Mouse (Mus musculus) liver, embryonic 12.5 days (tissue): Measurements from ENCODE around the gene Cers2. TPM values are rescaled to one million over a fixed set of nuclear protein-coding genes. Genes with fewer than 3 reads are reported as not detected.

ENCODE experiments used
- ATAC-seq: fragments of 200-750 bp; cut with Nextera tagmentation; 2 replicates; pipeline ENCODE4 v1.8.0; 2017; ENCODE audit warnings: moderate number of reproducible peaks, mild to moderate bottlenecking, moderate library complexity
- H3K27ac ChIP-seq: fragments of 300-500 bp; sonication (generic); 2 replicates; pipeline ENCODE4 v1.5.1; 2016; ENCODE audit warnings: mild to moderate bottlenecking
- H3K27me3 ChIP-seq: fragments of 300-500 bp; sonication (generic); replicated peaks from 2 replicates; pipeline ENCODE4 v1.6.1; 2016; ENCODE audit warnings: mild to moderate bottlenecking, moderate library complexity
- H3K36me3 ChIP-seq: fragments of 300-500 bp; sonication (generic); 2 replicates; pipeline ENCODE4 v1.6.1; 2016; ENCODE audit warnings: mild to moderate bottlenecking, moderate library complexity
- H3K4me1 ChIP-seq: fragments of 300-500 bp; sonication (generic); 2 replicates; pipeline ENCODE4 v1.6.1; 2016
- H3K4me2 ChIP-seq: fragments of 300-500 bp; sonication (generic); 2 replicates; pipeline ENCODE4 v1.6.1; 2016; ENCODE audit warnings: mild to moderate bottlenecking, moderate library complexity
- H3K4me3 ChIP-seq: fragments of 300-500 bp; sonication (generic); 2 replicates; pipeline ENCODE4 v1.5.1; 2016; ENCODE audit warnings: mild to moderate bottlenecking, moderate library complexity
- H3K9ac ChIP-seq: fragments of 300-500 bp; sonication (generic); 2 replicates; pipeline ENCODE4 v1.6.1; 2016; ENCODE audit warnings: mild to moderate bottlenecking, moderate library complexity
- H3K9me3 ChIP-seq: fragments of 300-500 bp; sonication (generic); replicated peaks from 2 replicates; pipeline ENCODE4 v1.6.1; 2016; ENCODE audit warnings: mild to moderate bottlenecking, moderate library complexity
- WGBS: fragments of 180-500 bp; shearing (Covaris S2); methylation state at CpG from one replicate; pipeline ENCODE4 v1.1.7; 2016; ENCODE audit not compliant: insufficient replicate concordance; 5-methylcytosine and 5-hydroxymethylcytosine counted together
- polyA plus RNA-seq: library from polyadenylated mRNA; unstranded; fragments of >200 nt; fragmentation: Nextera tagmentation; extraction: Ambion mirVana; gene quantifications from 2 replicates; pipeline ENCODE4 v1.2.1, GENCODE M21; 2016

Cers2 gene
- polyA plus RNA-seq, 1 experiment from 2014 or later: 135 TPM

DNA sequence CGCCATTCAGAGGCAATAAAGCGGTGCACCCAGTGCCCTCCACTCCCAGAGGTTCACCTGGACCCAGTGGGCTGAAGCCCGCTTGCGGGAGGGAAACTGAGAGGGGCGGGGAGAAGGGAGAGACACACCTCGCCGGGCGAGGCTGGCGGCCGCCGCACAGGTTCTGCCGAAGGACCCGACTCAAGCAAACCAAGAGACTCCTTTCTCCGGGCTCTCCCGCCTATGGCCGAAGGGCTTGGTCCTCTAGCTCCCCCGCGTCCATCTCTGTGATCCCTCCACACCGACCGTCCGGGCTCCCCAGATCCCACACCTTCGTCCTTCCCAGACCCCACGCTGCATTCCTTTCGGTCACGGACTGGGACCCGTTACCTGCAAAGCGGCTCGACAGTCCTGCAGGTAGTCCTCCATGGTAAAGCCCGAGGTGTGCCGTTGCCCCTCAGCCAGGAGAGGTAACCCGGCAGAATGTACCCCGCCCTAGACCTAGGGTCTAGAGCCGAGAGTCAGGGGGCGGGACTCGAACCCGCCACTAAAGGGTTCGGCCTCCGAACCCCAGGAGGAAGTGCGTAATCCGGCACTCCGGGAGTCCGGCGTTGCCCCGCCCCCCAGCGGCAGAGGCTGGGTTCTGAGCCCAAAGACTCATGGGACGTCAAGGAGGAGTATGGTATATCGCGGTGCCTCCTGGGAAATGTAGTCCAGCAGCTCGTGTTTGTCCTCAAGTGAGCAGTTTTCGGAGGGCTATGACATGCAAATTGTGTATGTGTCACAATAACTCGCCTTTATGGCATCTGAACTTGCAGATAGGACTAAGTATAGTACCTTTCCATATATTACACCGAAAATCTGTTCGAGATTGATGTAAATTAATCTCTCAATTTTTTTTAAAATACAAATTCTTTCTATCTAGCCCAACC is 33.1 kb upstream of the Cers2 start, which contains the start of the genes Mindy1 and Prune1:
Mindy1 (plus strand) TSS at position 130 of the 911 bp plus-strand sequence.
Prune1 (minus strand) TSS at position 861 of the 911 bp plus-strand sequence.
- Histone ChIP-seq H3K4me1 (peaks cover 75% of the 10 kb centered on the region), H3K9ac (peak within 1 kb of the TSS; percentile 91), H3K36me3 (peaks cover 5% of the 10 kb centered on the region; the same call in 1 of the 2 replicates), H3K4me2 (peak within 1 kb of the TSS; percentile 87), H3K4me3 (peak within 1 kb of the TSS; percentile 81), H3K9me3 (no peaks in the 10 kb centered on the region), H3K27ac (peak within 1 kb of the TSS; percentile 98), H3K27me3 (no peaks in the 10 kb centered on the region)
- under 1% methylated on average over 53 of the region's 53 CpGs for WGBS
- ATAC-seq: peak; percentile 85

DNA sequence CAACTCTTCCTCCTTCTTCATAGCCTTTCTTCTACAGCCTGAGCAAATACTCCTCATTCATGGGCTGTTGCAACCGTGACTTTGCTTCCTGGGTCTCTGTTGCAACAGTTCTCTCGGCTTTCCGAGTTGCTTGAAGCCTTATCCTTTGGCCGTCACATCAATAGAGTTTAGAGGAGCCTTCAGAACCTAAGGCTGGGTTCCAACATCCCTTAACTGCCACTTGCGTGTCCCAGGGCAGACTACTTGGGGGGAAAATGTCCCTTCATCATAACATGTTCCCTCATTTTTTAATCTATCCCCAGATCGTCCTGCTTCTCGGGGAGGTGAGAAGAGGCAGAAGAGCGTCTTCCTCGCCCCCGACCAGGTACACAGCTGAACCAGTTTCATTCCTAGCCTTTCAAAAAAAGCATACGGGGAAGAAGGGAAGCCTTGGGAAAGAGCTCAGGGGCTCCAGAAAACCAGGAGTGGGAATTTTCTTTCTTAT is 32.2 kb upstream of the Cers2 start:
- under 1% methylated on average over 11 of the region's 11 CpGs for WGBS
- peak overlapping the region; percentile 81 for H3K4me3 ChIP-seq
- H3K27ac ChIP-seq: peak overlapping the region; percentile 98
- peak overlapping the region; percentile 87 for H3K4me2 ChIP-seq
- peaks cover 7% of the 10 kb centered on the region for H3K36me3 ChIP-seq
- ATAC-seq: 0 out of 2 replicates have a peak, but pooled peaks have one; percentile 10
- peak overlapping the region; percentile 91 for H3K9ac ChIP-seq
- peaks cover 68% of the 10 kb centered on the region for H3K4me1 ChIP-seq
- no peaks in the 10 kb centered on the region for H3K9me3 ChIP-seq
- H3K27me3 ChIP-seq: no peaks in the 10 kb centered on the region

DNA sequence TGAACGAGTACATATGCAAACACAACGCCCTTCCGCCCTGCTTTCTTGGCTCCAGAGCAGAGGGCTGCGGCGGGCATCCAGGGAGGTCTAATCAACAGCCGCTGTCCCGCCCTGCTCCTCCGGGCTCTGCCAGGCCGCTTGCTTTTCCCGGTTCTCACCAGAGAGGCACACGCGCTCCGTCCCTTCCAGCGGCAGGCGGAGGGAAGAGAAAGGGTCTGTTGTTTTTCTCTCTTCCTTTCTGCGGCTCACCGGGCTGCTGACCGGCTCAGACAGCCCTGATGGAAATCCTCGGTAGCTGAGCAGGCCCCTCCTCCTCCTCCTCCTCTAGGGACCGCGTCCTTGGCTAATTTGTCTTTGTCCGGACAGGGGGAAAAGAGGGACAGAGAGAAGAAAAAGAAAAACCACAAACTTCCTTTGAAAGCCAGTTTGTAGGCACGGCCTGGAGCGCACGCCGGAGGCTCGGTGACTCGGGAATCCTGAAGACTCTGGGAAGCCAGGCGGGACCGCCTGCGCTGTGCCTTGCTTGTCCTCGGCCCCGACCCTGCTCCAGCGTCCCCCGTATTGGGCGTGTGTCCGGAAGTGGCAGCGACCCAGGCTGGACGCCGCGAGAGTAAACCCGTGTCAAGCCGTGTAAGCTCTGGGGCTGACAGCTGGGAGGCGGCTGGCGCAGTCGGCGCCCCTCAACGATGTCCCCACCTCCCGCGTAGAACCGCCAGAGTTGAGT is 31.6 kb upstream of the Cers2 start:
- Histone ChIP-seq H3K36me3 (peaks cover 13% of the 10 kb centered on the region), H3K9me3 (no peaks in the 10 kb centered on the region), H3K4me2 (peak overlapping the region; percentile 87), H3K4me3 (peak overlapping the region; percentile 81), H3K4me1 (peaks cover 62% of the 10 kb centered on the region), H3K27ac (peak overlapping the region; percentile 98), H3K9ac (peak overlapping the region; percentile 91), H3K27me3 (no peaks in the 10 kb centered on the region)
- 0% methylated on average over 51 of the region's 51 CpGs for WGBS
- ATAC-seq: peak; percentile 73

DNA sequence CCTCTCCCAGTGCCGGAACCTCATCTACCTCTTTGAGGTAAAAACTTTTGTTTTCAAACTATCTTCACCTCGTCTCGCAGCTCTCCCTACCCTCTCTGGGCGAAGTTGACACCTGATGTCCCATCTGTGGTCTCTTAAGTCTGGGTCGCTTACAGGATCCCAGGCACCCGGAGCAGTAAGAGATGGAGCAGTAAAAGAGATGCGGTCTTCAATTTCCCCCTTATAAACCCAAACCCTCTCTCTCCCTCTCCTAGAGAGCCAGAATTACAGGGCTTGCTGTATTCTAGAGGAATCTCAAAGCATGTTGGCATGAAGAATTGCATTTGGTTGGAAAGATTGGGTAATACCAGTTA is 31.0 kb upstream of the Cers2 start:
- 3% methylated on average over 7 of the region's 7 CpGs for WGBS
- H3K9me3 ChIP-seq: no peaks in the 10 kb centered on the region
- H3K4me2 ChIP-seq: peak overlapping the region; percentile 87
- peak overlapping the region; percentile 91 for H3K9ac ChIP-seq
- peaks cover 56% of the 10 kb centered on the region for H3K4me1 ChIP-seq
- peak overlapping the region; percentile 98 for H3K27ac ChIP-seq
- peaks cover 18% of the 10 kb centered on the region for H3K36me3 ChIP-seq
- peak overlapping the region; percentile 81 for H3K4me3 ChIP-seq
- H3K27me3 ChIP-seq: no peaks in the 10 kb centered on the region
- ATAC-seq: no peak

DNA sequence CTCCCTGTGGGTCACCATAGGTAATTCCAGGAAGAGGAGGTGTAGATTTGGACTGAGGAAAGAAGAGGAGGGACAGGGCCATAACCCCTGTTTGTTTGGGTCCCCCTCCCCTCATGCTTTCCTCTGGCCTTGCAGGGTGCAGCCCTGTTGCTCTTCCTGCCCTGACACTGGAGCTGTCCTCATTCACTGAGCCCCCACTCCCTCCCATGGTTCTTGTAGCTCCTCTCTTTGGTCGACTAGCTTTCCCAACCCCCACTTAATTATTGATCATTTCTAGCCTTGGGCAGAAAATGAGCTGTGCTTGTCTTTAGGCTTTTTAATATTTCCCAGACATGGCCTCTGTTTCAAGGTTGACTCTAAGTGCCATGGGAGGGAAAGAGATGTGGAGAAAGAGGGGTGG is 30.5 kb upstream of the Cers2 start:
- Histone ChIP-seq H3K9me3 (no peaks in the 10 kb centered on the region), H3K4me3 (peak overlapping the region; percentile 81), H3K4me1 (peaks cover 52% of the 10 kb centered on the region), H3K9ac (peak overlapping the region; percentile 91), H3K4me2 (peak overlapping the region; percentile 87), H3K27ac (peak overlapping the region; percentile 98), H3K27me3 (no peaks in the 10 kb centered on the region), H3K36me3 (peaks cover 21% of the 10 kb centered on the region)
- WGBS: 29% methylated on average over 1 of the region's 1 CpGs
- no peak for ATAC-seq

DNA sequence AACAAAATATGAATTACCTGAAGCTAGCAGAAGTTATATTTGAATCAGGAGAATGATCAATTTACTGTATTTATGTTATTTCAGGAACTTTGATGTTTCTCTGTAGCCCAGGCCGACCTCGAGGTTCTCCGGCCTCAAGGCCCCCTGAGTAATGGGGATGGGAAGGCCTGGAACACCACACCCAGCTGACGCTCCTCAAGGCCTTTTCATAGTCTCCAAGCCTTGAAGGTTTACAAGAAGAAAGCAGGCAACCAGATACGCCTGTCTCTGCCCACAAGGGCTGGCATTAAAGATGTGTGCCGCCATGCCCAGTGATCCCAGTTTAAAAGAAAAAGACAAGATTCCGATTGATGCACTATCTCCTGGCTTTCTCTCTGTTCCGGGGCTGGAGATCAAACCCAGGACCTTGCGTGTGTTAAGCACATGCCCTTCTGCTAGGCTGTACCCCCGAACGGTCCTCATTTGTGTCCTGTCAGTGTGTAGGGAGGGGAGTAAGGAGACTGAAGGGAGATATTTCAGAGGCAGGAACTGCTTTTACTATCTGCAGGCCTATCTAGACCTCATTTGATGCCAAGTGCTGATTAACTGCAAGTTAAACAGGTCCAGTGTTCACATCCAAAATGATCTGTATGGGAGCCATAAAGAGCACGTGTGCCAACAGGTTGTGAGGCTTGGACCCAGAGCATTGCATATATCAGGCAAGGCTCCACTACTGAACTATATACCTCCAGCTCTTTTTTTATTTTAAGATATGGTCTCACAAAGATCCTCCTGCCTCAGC is 29.9 kb upstream of the Cers2 start:
- Histone ChIP-seq H3K27ac (peak overlapping the region; percentile 98; the same call in 1 of the 2 replicates), H3K4me3 (peak overlapping the region; percentile 81; the same call in 1 of the 2 replicates), H3K4me1 (peaks cover 45% of the 10 kb centered on the region)

DNA sequence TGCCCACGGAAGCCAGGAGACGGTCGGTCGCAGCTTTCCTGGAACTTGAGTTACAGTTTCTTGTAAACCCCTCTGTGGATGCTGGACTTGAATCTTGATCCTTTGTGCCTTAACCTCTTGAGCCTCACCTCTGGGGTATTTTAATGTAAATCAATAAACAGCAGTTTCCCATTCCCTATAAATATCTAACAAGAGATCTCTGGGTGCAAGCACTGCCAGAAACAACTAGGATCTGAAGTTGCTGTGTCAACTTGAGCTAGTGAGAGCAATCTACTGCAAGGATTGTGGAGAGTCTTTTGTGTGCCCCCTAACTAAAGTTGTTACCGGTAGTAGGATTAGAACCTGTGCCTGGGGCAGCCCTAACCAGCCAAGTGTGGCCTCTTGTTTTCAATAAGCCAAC is 29.2 kb upstream of the Cers2 start:
- 81% methylated on average over 5 of the region's 5 CpGs for WGBS
- peaks cover 40% of the 10 kb centered on the region for H3K4me1 ChIP-seq
- H3K27ac ChIP-seq: no peak overlapping the region
- H3K9me3 ChIP-seq: no peaks in the 10 kb centered on the region
- H3K36me3 ChIP-seq: peaks cover 31% of the 10 kb centered on the region
- no peak overlapping the region for H3K9ac ChIP-seq
- ATAC-seq: no peak
- no peak overlapping the region for H3K4me3 ChIP-seq
- H3K27me3 ChIP-seq: no peaks in the 10 kb centered on the region
- H3K4me2 ChIP-seq: no peak overlapping the region

More for the DNA sequence above, 29.9 kb upstream of the Cers2 start:
- peak overlapping the region; percentile 87 for H3K4me2 ChIP-seq
- ATAC-seq: no peak
- WGBS: 82% methylated on average over 12 of the region's 12 CpGs
- no peak overlapping the region; the same call in 1 of the 2 replicates for H3K9ac ChIP-seq
- no peaks in the 10 kb centered on the region for H3K27me3 ChIP-seq
- no peaks in the 10 kb centered on the region for H3K9me3 ChIP-seq
- H3K36me3 ChIP-seq: peaks cover 25% of the 10 kb centered on the region

DNA sequence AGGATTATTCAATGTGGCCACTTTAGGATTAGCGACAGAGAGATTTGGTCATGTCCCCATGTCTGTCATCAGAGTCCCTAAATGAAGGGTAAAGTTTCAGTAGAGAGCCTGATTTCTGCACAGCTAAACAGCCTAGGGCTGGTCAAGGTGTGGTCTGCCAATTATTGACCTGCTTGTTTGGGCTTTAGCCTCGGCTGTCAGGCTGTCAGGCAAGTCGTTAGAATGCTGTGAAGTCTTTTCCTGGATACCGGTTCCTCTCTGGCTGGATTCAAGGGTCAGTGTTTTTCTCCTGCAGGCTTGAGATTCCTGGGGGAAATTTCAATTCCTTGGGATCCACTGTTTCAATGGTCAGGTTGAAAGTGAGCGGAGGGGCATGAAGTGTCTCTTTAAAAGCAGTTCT is 28.6 kb upstream of the Cers2 start:
- H3K36me3 ChIP-seq: peaks cover 35% of the 10 kb centered on the region
- no peak overlapping the region for H3K9ac ChIP-seq
- H3K27ac ChIP-seq: no peak overlapping the region
- no peak for ATAC-seq
- H3K27me3 ChIP-seq: no peaks in the 10 kb centered on the region
- no peak overlapping the region for H3K4me2 ChIP-seq
- H3K4me1 ChIP-seq: peaks cover 34% of the 10 kb centered on the region
- no peak overlapping the region for H3K4me3 ChIP-seq
- H3K9me3 ChIP-seq: no peaks in the 10 kb centered on the region
- WGBS: 58% methylated on average over 5 of the region's 5 CpGs

DNA sequence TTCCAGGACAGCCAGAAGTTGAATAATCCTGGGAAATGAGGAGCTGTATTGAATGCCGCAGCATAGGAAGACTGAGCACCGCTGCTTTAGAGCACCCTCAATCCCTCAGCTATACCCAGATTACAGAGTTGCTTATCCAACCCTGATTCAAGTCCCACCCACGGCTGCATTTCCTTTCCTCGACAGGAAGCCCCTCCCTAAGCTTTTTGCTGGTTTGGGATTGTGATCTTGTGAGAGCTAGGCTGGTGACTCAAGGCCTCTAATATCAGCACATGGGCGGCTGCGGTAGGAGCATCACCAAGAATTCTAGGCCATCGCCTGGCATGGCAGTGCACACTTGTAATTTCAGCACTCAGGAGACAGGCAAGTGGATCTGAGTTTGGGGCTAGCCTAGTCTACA is 28.1 kb upstream of the Cers2 start:
- H3K27me3 ChIP-seq: no peaks in the 10 kb centered on the region
- H3K4me3 ChIP-seq: no peak overlapping the region
- H3K36me3 ChIP-seq: peaks cover 35% of the 10 kb centered on the region
- H3K9me3 ChIP-seq: no peaks in the 10 kb centered on the region
- H3K4me2 ChIP-seq: no peak overlapping the region
- peaks cover 32% of the 10 kb centered on the region for H3K4me1 ChIP-seq
- 45% methylated on average over 7 of the region's 7 CpGs for WGBS
- H3K9ac ChIP-seq: no peak overlapping the region
- ATAC-seq: no peak
- H3K27ac ChIP-seq: no peak overlapping the region

DNA sequence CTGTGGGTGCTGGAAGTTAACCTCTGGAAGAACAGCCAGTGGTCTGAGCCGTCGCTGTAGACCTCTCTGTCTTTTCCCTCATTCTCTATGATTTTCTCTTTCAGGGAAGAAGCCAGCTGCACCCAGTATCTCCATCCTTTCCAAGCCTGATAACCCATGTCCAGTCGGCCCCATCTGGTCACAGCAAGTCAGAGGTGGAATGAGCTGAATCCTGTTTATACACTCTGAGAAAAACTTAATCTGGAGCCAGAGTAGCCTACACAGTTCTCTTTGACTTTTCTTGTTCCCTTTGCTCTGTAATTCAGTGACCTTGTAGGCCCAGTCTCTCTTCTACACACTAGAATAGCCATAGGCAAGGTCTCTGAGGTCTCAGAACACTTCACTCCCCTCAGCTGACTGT is 27.1 kb upstream of the Cers2 start:
- no peak for ATAC-seq
- 72% methylated on average over 3 of the region's 3 CpGs for WGBS
- Histone ChIP-seq H3K4me1 (peaks cover 32% of the 10 kb centered on the region), H3K9me3 (no peaks in the 10 kb centered on the region), H3K4me3 (no peak overlapping the region), H3K27me3 (no peaks in the 10 kb centered on the region), H3K9ac (no peak overlapping the region), H3K27ac (no peak overlapping the region), H3K36me3 (peaks cover 40% of the 10 kb centered on the region), H3K4me2 (no peak overlapping the region)

DNA sequence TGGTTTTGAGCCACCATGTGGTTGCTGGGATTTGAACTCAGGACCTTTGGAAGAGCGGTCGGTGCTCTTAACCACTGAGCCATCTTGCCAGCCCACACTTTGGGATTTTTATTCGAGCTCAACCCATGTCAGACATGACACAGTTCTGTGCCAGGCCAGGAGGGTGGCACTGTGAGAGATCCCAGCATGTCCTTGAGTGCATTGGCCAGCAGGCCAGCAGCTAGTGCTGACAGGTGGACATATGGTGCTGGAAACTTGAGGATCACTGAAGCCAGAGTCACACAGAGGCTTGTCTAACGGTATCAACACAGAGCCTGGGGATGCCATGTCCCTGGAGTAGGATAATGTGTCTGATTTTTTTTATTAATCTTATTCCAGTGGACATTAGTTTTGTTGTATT is 25.2 kb upstream of the Cers2 start:
- H3K36me3 ChIP-seq: peaks cover 54% of the 10 kb centered on the region
- H3K27me3 ChIP-seq: no peaks in the 10 kb centered on the region
- no peak overlapping the region for H3K27ac ChIP-seq
- H3K4me1 ChIP-seq: peaks cover 37% of the 10 kb centered on the region
- no peak for ATAC-seq
- 83% methylated on average over 4 of the region's 4 CpGs for WGBS
- H3K4me3 ChIP-seq: no peak overlapping the region
- no peak overlapping the region for H3K9ac ChIP-seq
- H3K9me3 ChIP-seq: no peaks in the 10 kb centered on the region
- H3K4me2 ChIP-seq: no peak overlapping the region
